Mouse (Mus musculus) limb, embryonic 12.5 days (tissue): ENCODE measurements around the gene Tfeb. TPM values are rescaled to one million over a fixed set of nuclear protein-coding genes. Genes with fewer than 3 reads are reported as not detected.

Experiments
- ATAC-seq: fragments of 200-750 bp; cut with Nextera tagmentation; 2 replicates; pipeline ENCODE4 v1.8.0; 2017; ENCODE audit warnings: low read depth, moderate TSS enrichment; ENCODE audit not compliant: insufficient number of reproducible peaks, insufficient read depth, low FRiP score, low TSS enrichment
- H3K27ac ChIP-seq: fragments of 300-500 bp; sonication (generic); 2 replicates; pipeline ENCODE4 v1.5.1; 2016; ENCODE audit warnings: mild to moderate bottlenecking, moderate library complexity
- H3K27me3 ChIP-seq: fragments of 300-500 bp; sonication (generic); 2 replicates; pipeline ENCODE4 v1.6.1; 2016; ENCODE audit warnings: mild to moderate bottlenecking, moderate library complexity
- H3K36me3 ChIP-seq: fragments of 300-500 bp; sonication (generic); 2 replicates; pipeline ENCODE4 v1.6.1; 2016; ENCODE audit warnings: mild to moderate bottlenecking, moderate library complexity
- H3K4me1 ChIP-seq: fragments of 300-500 bp; sonication (generic); replicated peaks from 2 replicates; pipeline ENCODE4 v1.6.1; 2016
- H3K4me2 ChIP-seq: fragments of 300-500 bp; sonication (generic); 2 replicates; pipeline ENCODE4 v1.6.1; 2016; ENCODE audit warnings: mild to moderate bottlenecking, moderate library complexity
- H3K4me3 ChIP-seq: fragments of 300-500 bp; sonication (generic); replicated peaks from 2 replicates; pipeline ENCODE4 v1.5.1; 2016; ENCODE audit warnings: mild to moderate bottlenecking
- H3K9ac ChIP-seq: fragments of 300-500 bp; sonication (generic); replicated peaks from 2 replicates; pipeline ENCODE4 v1.6.1; 2016; ENCODE audit warnings: mild to moderate bottlenecking, moderate library complexity
- H3K9me3 ChIP-seq: fragments of 300-500 bp; sonication (generic); 2 replicates; pipeline ENCODE4 v1.6.1; 2016; ENCODE audit warnings: mild to moderate bottlenecking, moderate library complexity
- WGBS: fragments of 180-500 bp; shearing (Covaris S2); methylation state at CpG from one replicate; pipeline ENCODE4 v1.1.7; 2016; 5-methylcytosine and 5-hydroxymethylcytosine counted together
- polyA plus RNA-seq: library from polyadenylated mRNA; unstranded; fragments of >200 nt; fragmentation: Nextera tagmentation; extraction: Ambion mirVana; gene quantifications from 2 replicates; pipeline ENCODE4 v1.2.1, GENCODE M21; 2016

Tfeb gene
- polyA plus RNA-seq, 1 experiment from 2014 or later, result 8.8 TPM

- no peak for ATAC-seq
- 89% methylated on average over 10 of the region's 10 CpGs for WGBS
- no peak overlapping the region for H3K27ac ChIP-seq
- no peak overlapping the region for H3K9ac ChIP-seq
- H3K4me3 ChIP-seq, result no peak overlapping the region
- H3K9me3 ChIP-seq, result no peaks in the 10 kb centered on the region
- peaks cover 54% of the 10 kb centered on the region for H3K36me3 ChIP-seq
- no peak overlapping the region for H3K4me2 ChIP-seq
- peaks cover 17% of the 10 kb centered on the region for H3K4me1 ChIP-seq
- peaks cover 21% of the 10 kb centered on the region for H3K27me3 ChIP-seq
Observed at GRCm38 (mm10) chr17:47698156-47698555, 38.7 kb upstream of the Tfeb start.

- ATAC-seq, result no peak
- no peaks in the 10 kb centered on the region for H3K9me3 ChIP-seq
- H3K9ac ChIP-seq, result no peak overlapping the region
- 80% methylated on average over 2 of the region's 2 CpGs for WGBS
- peaks cover 24% of the 10 kb centered on the region for H3K27me3 ChIP-seq
- no peak overlapping the region for H3K4me3 ChIP-seq
- peaks cover 61% of the 10 kb centered on the region for H3K36me3 ChIP-seq
- H3K4me2 ChIP-seq, result no peak overlapping the region
- H3K4me1 ChIP-seq, result peaks cover 16% of the 10 kb centered on the region
- H3K27ac ChIP-seq, result no peak overlapping the region
Observed at GRCm38 (mm10) chr17:47699055-47699454, 37.8 kb upstream of the Tfeb start.

GRCm38 (mm10) chr17:47701793-47702192 lies 35.0 kb upstream of the Tfeb start:
- H3K4me3 ChIP-seq, result no peak overlapping the region
- H3K27me3 ChIP-seq, result peaks cover 30% of the 10 kb centered on the region
- no peaks in the 10 kb centered on the region for H3K9me3 ChIP-seq
- WGBS, result 78% methylated on average over 9 of the region's 9 CpGs
- H3K27ac ChIP-seq, result no peak overlapping the region
- peaks cover 7% of the 10 kb centered on the region; the same call in 1 of the 2 replicates for H3K4me1 ChIP-seq
- no peak overlapping the region for H3K4me2 ChIP-seq
- H3K36me3 ChIP-seq, result peaks cover 61% of the 10 kb centered on the region
- no peak overlapping the region for H3K9ac ChIP-seq
- no peak for ATAC-seq

GRCm38 (mm10) chr17:47702548-47703345 lies 34.1 kb upstream of the Tfeb start:
- 28% methylated on average over 28 of the region's 28 CpGs for WGBS
- Histone ChIP-seq H3K4me2 (0 out of 2 replicates have a peak overlapping the region, but pooled peaks have one; percentile 15), H3K4me3 (no peak overlapping the region), H3K4me1 (peaks cover 7% of the 10 kb centered on the region; the same call in 1 of the 2 replicates), H3K9ac (no peak overlapping the region), H3K27me3 (peaks cover 30% of the 10 kb centered on the region), H3K9me3 (no peaks in the 10 kb centered on the region), H3K36me3 (peaks cover 61% of the 10 kb centered on the region), H3K27ac (no peak overlapping the region)
- ATAC-seq, result no peak

GRCm38 (mm10) chr17:47703556-47703955 lies 33.3 kb upstream of the Tfeb start:
- Histone ChIP-seq H3K27ac (0 out of 2 replicates have a peak overlapping the region, but pooled peaks have one; percentile 7), H3K4me3 (no peak overlapping the region), H3K4me2 (peak overlapping the region; percentile 15; the same call in 1 of the 2 replicates), H3K9ac (no peak overlapping the region), H3K36me3 (peaks cover 54% of the 10 kb centered on the region), H3K4me1 (peaks cover 7% of the 10 kb centered on the region; the same call in 1 of the 2 replicates), H3K27me3 (peaks cover 30% of the 10 kb centered on the region), H3K9me3 (no peaks in the 10 kb centered on the region)
- 19% methylated on average over 20 of the region's 20 CpGs for WGBS
- no peak for ATAC-seq

GRCm38 (mm10) chr17:47704692-47705091 lies 32.1 kb upstream of the Tfeb start:
- H3K4me1 ChIP-seq, result peaks cover 7% of the 10 kb centered on the region; the same call in 1 of the 2 replicates
- no peak overlapping the region for H3K9ac ChIP-seq
- WGBS, result 78% methylated on average over 4 of the region's 4 CpGs
- peaks cover 42% of the 10 kb centered on the region for H3K36me3 ChIP-seq
- no peak overlapping the region for H3K27ac ChIP-seq
- H3K4me3 ChIP-seq, result no peak overlapping the region
- H3K4me2 ChIP-seq, result no peak overlapping the region
- no peaks in the 10 kb centered on the region for H3K9me3 ChIP-seq
- no peak for ATAC-seq
- peaks cover 30% of the 10 kb centered on the region for H3K27me3 ChIP-seq

GRCm38 (mm10) chr17:47706196-47706595 lies 30.6 kb upstream of the Tfeb start:
- 75% methylated on average over 1 of the region's 1 CpGs for WGBS

GRCm38 (mm10) chr17:47707961-47708360 lies 28.9 kb upstream of the Tfeb start:
- Histone ChIP-seq H3K9me3 (no peaks in the 10 kb centered on the region), H3K27ac (no peak overlapping the region), H3K4me1 (peaks cover 6% of the 10 kb centered on the region; the same call in 1 of the 2 replicates), H3K4me2 (no peak overlapping the region), H3K9ac (no peak overlapping the region), H3K27me3 (peaks cover 16% of the 10 kb centered on the region), H3K4me3 (no peak overlapping the region), H3K36me3 (peaks cover 10% of the 10 kb centered on the region)
- WGBS, result 84% methylated on average over 3 of the region's 3 CpGs
- ATAC-seq, result no peak

More at GRCm38 (mm10) chr17:47706196-47706595, 30.6 kb upstream of the Tfeb start:
- no peak for ATAC-seq
- Histone ChIP-seq H3K4me2 (no peak overlapping the region), H3K9me3 (no peaks in the 10 kb centered on the region), H3K9ac (no peak overlapping the region), H3K4me1 (peaks cover 7% of the 10 kb centered on the region; the same call in 1 of the 2 replicates), H3K36me3 (peaks cover 27% of the 10 kb centered on the region), H3K4me3 (no peak overlapping the region), H3K27me3 (peaks cover 30% of the 10 kb centered on the region), H3K27ac (no peak overlapping the region)

GRCm38 (mm10) chr17:47708972-47709371 lies 27.9 kb upstream of the Tfeb start:
- H3K36me3 ChIP-seq, result no peaks in the 10 kb centered on the region
- 86% methylated on average over 4 of the region's 4 CpGs for WGBS
- no peak overlapping the region for H3K4me3 ChIP-seq
- no peak overlapping the region for H3K4me2 ChIP-seq
- 0 out of 2 replicates have a peak, but pooled peaks cover 2% of the 10 kb centered on the region for H3K4me1 ChIP-seq
- H3K27me3 ChIP-seq, result peaks cover 6% of the 10 kb centered on the region
- H3K9ac ChIP-seq, result 0 out of 2 replicates have a peak overlapping the region, but pooled peaks have one; percentile 23
- no peak overlapping the region for H3K27ac ChIP-seq
- H3K9me3 ChIP-seq, result no peaks in the 10 kb centered on the region
- ATAC-seq, result no peak

GRCm38 (mm10) chr17:47710036-47710435 lies 26.8 kb upstream of the Tfeb start:
- WGBS, result 57% methylated on average over 3 of the region's 3 CpGs
- H3K9me3 ChIP-seq, result no peaks in the 10 kb centered on the region
- no peak overlapping the region for H3K4me2 ChIP-seq
- no peak overlapping the region for H3K9ac ChIP-seq
- H3K4me1 ChIP-seq, result 0 out of 2 replicates have a peak, but pooled peaks cover 2% of the 10 kb centered on the region
- H3K4me3 ChIP-seq, result no peak overlapping the region
- no peak for ATAC-seq
- H3K27me3 ChIP-seq, result no peaks in the 10 kb centered on the region
- H3K36me3 ChIP-seq, result no peaks in the 10 kb centered on the region
- no peak overlapping the region for H3K27ac ChIP-seq

GRCm38 (mm10) chr17:47711883-47712282 lies 24.9 kb upstream of the Tfeb start:
- Histone ChIP-seq H3K9me3 (no peaks in the 10 kb centered on the region), H3K9ac (no peak overlapping the region), H3K4me3 (no peak overlapping the region), H3K27ac (no peak overlapping the region), H3K36me3 (no peaks in the 10 kb centered on the region), H3K27me3 (no peaks in the 10 kb centered on the region; the same call in 1 of the 2 replicates), H3K4me1 (0 out of 2 replicates have a peak, but pooled peaks cover 2% of the 10 kb centered on the region), H3K4me2 (no peak overlapping the region)
- 64% methylated on average over 6 of the region's 6 CpGs for WGBS
- no peak for ATAC-seq
